Mouse (Mus musculus): ENCODE data around the gene Klra10. TPM values are rescaled to one million over a fixed set of nuclear protein-coding genes. Genes with fewer than 3 reads are reported as not detected.
"Not testable (repeated sequence)": the region's sequence is repeated elsewhere in the genome, so short reads cannot be mapped to it uniquely, and the experiment has no call there.

Klra10 gene
- polyA plus RNA-seq (2012; fragmentation: generic; extraction: Trizol), result not detected
- long read RNA-seq, experiment 1, result 0 reads
- long read RNA-seq, experiment 2, result 0 reads

DNA sequence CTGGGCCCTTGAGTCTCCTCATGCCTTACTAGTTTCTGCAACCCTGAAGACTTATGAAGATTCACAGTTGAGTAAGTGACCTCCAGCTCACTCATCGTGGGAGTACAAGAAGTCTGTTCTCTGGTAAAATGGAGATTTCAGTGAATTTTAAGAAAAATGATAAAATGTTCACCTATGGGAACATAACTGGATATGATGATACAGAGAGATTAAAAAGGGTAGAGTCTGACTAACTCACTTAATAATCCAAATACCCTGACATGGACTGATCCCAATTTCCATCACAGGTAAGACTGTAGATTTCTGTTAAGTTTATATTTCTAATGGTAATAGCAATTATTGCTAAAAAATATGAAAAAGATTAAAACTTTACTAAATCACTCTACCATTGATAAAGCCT lies at the start of gene Klra10:
TSS of gene Klra10 (minus strand) at position 101 of the 400 bp plus-strand sequence.
- not testable (repeated sequence) for H3K4me3 ChIP-seq (ENCODE audit: insufficient read depth, poor library complexity, severe bottlenecking); H3K27me3 ChIP-seq (ENCODE audit: control insufficient read depth, insufficient read depth, insufficient read length); H3K79me2 ChIP-seq (ENCODE audit: control insufficient read depth, insufficient read depth); H3ac ChIP-seq (ENCODE audit: control insufficient read depth, insufficient read length, low read depth); H3K36me3 ChIP-seq (ENCODE audit: control insufficient read depth, insufficient read depth); H3K79me3 ChIP-seq (ENCODE audit: low read depth)

DNA sequence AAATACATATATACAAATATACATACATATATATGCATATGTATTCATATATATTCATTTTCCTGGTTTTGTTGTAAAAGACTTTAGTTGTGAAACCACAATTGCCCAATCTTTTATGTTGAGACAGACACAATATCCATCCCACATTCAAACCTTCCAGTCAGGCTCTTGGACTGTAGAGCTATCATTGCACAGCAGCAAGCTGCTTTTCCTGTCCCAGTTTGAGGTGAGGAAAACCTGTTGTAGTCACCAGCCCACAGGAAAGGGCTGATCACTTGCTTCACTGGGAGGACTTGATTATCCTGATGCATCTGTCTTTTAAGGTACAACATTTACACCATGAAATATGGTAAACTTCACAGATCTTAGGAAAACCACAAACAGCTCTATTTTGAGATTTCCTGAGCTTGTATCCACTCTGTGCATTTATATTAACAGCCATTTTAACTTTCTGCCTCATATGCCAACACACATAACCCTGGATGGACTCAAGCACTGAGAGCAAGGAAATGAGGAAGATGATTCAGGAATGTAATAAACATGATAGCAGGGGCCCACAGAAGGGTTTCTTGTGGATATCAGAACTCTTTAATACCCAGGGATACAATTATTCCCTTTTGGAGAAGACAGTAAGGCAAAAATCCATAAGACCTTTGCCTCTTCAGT lies 6.4 kb upstream of the Klra10 start:
- TF ChIP-seq MYOG (IDR thresholded peaks at IDR 0.05; ENCODE audit: control insufficient read depth, extremely low read depth, insufficient read length) (no peak), MAX (IDR thresholded peaks at IDR 0.05) (no peak), FOSL1 (IDR thresholded peaks at IDR 0.05; ENCODE audit: insufficient read depth, low read length, poor library complexity, severe bottlenecking) (no peak), CEBPB (IDR thresholded peaks at IDR 0.05; ENCODE audit: low read depth) (no peak), USF1 (IDR thresholded peaks at IDR 0.05; ENCODE audit: low read depth) (no peak), CTCF (IDR thresholded peaks at IDR 0.05; ENCODE audit: control insufficient read depth, insufficient read depth, insufficient read length) (no peak), MYOD1 (IDR thresholded peaks at IDR 0.05; ENCODE audit: control insufficient read depth, insufficient read length, low read depth) (no peak)
- Histone ChIP-seq H3K4me3 (ENCODE audit: insufficient read depth, poor library complexity, severe bottlenecking) (no peak overlapping the region), H3K36me3 (ENCODE audit: control insufficient read depth, insufficient read depth) (no peaks in the 10 kb centered on the region), H3ac (ENCODE audit: control insufficient read depth, insufficient read length, low read depth) (no peak overlapping the region), H3K79me2 (ENCODE audit: control insufficient read depth, insufficient read depth) (no peaks in the 10 kb centered on the region), H3K27me3 (ENCODE audit: control insufficient read depth, insufficient read depth, insufficient read length) (no peaks in the 10 kb centered on the region), H3K79me3 (ENCODE audit: low read depth) (no peaks in the 10 kb centered on the region)

- no peaks in the 10 kb centered on the region for H3K79me2 ChIP-seq (ENCODE audit: control insufficient read depth, insufficient read depth)
- TF ChIP-seq CEBPB (IDR thresholded peaks at IDR 0.05; ENCODE audit: low read depth) (no peak), USF1 (IDR thresholded peaks at IDR 0.05; ENCODE audit: low read depth) (no peak), FOSL1 (IDR thresholded peaks at IDR 0.05; ENCODE audit: insufficient read depth, low read length, poor library complexity, severe bottlenecking) (no peak)
- no peaks in the 10 kb centered on the region for H3K27me3 ChIP-seq (ENCODE audit: control insufficient read depth, insufficient read depth, insufficient read length)
- no peak overlapping the region for H3K4me3 ChIP-seq (ENCODE audit: insufficient read depth, poor library complexity, severe bottlenecking)
- H3ac ChIP-seq (ENCODE audit: control insufficient read depth, insufficient read length, low read depth), result no peak overlapping the region
- H3K79me3 ChIP-seq (ENCODE audit: low read depth), result no peaks in the 10 kb centered on the region
- no peaks in the 10 kb centered on the region for H3K36me3 ChIP-seq (ENCODE audit: control insufficient read depth, insufficient read depth)
Observed at GRCm38 (mm10) chr6:130255326-130255725, 26.4 kb downstream of the Klra10 start.

DNA sequence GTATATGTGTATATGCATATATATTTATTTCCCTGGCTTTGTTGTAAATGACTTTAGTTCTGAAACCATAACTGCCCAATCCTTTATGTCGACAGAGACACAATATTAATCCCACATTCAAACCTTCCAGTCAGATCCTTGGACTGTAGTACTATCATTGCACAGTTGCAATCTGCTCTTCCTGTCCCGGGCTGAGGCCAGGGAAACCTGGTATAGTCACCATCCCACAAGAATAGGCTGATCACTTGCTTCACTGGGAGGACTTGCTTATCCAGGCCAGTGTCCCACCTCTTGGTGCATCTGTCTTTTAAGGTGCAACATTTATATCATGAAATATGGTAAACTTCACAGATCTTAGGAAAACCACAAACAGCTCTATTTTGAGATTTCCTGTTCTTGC lies 44.2 kb downstream of the Klra10 start:
- Histone ChIP-seq H3K36me3 (ENCODE audit: control insufficient read depth, insufficient read depth) (no peaks in the 10 kb centered on the region), H3K4me3 (ENCODE audit: insufficient read depth, poor library complexity, severe bottlenecking) (no peak overlapping the region)
- no peak for TF ChIP-seq CTCF (IDR thresholded peaks at IDR 0.05; ENCODE audit: control insufficient read depth, insufficient read depth, insufficient read length)
- no peak for TF ChIP-seq MYOG (IDR thresholded peaks at IDR 0.05; ENCODE audit: control insufficient read depth, extremely low read depth, insufficient read length)
- no peak for TF ChIP-seq MYOD1 (IDR thresholded peaks at IDR 0.05; ENCODE audit: control insufficient read depth, insufficient read length, low read depth)
- TF ChIP-seq FOSL1 (IDR thresholded peaks at IDR 0.05; ENCODE audit: insufficient read depth, low read length, poor library complexity, severe bottlenecking), result no peak
- no peak for TF ChIP-seq MAX (IDR thresholded peaks at IDR 0.05)
- TF ChIP-seq USF1 (IDR thresholded peaks at IDR 0.05; ENCODE audit: low read depth), result no peak
- TF ChIP-seq CEBPB (IDR thresholded peaks at IDR 0.05; ENCODE audit: low read depth), result no peak

DNA sequence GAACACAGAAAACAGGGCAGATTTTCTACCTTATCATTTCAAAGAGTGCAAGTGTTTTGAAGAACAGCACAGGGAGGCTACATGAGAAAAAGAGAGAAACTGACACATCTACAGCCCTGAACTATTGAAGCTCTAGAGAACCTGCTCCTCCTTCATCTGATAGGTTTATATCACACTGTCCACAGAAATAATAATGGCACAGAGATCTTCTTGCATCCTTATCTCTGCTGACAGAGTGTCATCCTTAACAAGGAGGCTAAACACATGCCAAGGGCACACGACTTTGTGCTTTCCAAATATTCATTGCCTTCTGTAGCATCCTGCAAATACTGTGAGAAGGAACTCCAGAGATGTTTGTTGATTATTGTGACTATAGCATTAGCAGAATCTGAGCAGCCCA lies 45.1 kb downstream of the Klra10 start:
- TF ChIP-seq MYOG (IDR thresholded peaks at IDR 0.05; ENCODE audit: control insufficient read depth, extremely low read depth, insufficient read length) (no peak), USF1 (IDR thresholded peaks at IDR 0.05; ENCODE audit: low read depth) (no peak), FOSL1 (IDR thresholded peaks at IDR 0.05; ENCODE audit: insufficient read depth, low read length, poor library complexity, severe bottlenecking) (no peak), CEBPB (IDR thresholded peaks at IDR 0.05; ENCODE audit: low read depth) (no peak), CTCF (IDR thresholded peaks at IDR 0.05; ENCODE audit: control insufficient read depth, insufficient read depth, insufficient read length) (no peak), MAX (IDR thresholded peaks at IDR 0.05) (no peak), MYOD1 (IDR thresholded peaks at IDR 0.05; ENCODE audit: control insufficient read depth, insufficient read length, low read depth) (no peak)
- H3K79me3 ChIP-seq (ENCODE audit: low read depth), result no peaks in the 10 kb centered on the region
- H3K79me2 ChIP-seq (ENCODE audit: control insufficient read depth, insufficient read depth), result no peaks in the 10 kb centered on the region
- no peak overlapping the region for H3K4me3 ChIP-seq (ENCODE audit: insufficient read depth, poor library complexity, severe bottlenecking)
- H3K27me3 ChIP-seq (ENCODE audit: control insufficient read depth, insufficient read depth, insufficient read length), result no peaks in the 10 kb centered on the region
- H3ac ChIP-seq (ENCODE audit: control insufficient read depth, insufficient read length, low read depth), result no peak overlapping the region
- H3K36me3 ChIP-seq (ENCODE audit: control insufficient read depth, insufficient read depth), result no peaks in the 10 kb centered on the region

More for the DNA sequence above, 44.2 kb downstream of the Klra10 start:
- H3K27me3 ChIP-seq (ENCODE audit: control insufficient read depth, insufficient read depth, insufficient read length), result no peaks in the 10 kb centered on the region
- no peaks in the 10 kb centered on the region for H3K79me3 ChIP-seq (ENCODE audit: low read depth)
- no peak overlapping the region for H3ac ChIP-seq (ENCODE audit: control insufficient read depth, insufficient read length, low read depth)
- H3K79me2 ChIP-seq (ENCODE audit: control insufficient read depth, insufficient read depth), result no peaks in the 10 kb centered on the region

DNA sequence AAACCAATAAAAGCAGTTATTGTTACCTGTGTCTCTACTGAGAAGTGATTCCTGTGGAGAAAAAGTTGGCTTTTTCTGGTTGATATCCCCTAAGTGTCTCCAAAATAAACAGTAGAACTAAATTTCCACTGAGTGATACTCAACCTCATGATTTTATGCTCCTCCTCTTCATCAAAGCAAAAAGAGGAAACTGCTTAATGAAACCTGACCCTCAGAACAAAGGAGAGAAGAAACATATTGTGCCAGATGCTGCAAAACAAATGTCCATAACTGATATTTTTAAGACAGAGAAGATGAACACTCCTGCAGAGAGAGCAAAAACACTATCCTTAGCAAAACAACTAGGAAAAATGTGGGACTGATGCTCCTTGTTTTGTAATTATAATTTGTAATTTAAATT lies 48.5 kb downstream of the Klra10 start, which contains the start of gene Klra7:
TSS of gene Klra7 (minus strand) at position 101 of the 400 bp plus-strand sequence.
- Histone ChIP-seq H3K4me3 (ENCODE audit: insufficient read depth, poor library complexity, severe bottlenecking) (no peak within 1 kb of the TSS), H3K36me3 (ENCODE audit: control insufficient read depth, insufficient read depth) (no peaks in the 10 kb centered on the region), H3ac (ENCODE audit: control insufficient read depth, insufficient read length, low read depth) (no peak within 1 kb of the TSS), H3K27me3 (ENCODE audit: control insufficient read depth, insufficient read depth, insufficient read length) (no peaks in the 10 kb centered on the region), H3K79me2 (ENCODE audit: control insufficient read depth, insufficient read depth) (no peaks in the 10 kb centered on the region), H3K79me3 (ENCODE audit: low read depth) (no peaks in the 10 kb centered on the region)
- TF ChIP-seq MYOG (IDR thresholded peaks at IDR 0.05; ENCODE audit: control insufficient read depth, extremely low read depth, insufficient read length) (no peak), CEBPB (IDR thresholded peaks at IDR 0.05; ENCODE audit: low read depth) (no peak), FOSL1 (IDR thresholded peaks at IDR 0.05; ENCODE audit: insufficient read depth, low read length, poor library complexity, severe bottlenecking) (no peak), CTCF (IDR thresholded peaks at IDR 0.05; ENCODE audit: control insufficient read depth, insufficient read depth, insufficient read length) (no peak), MYOD1 (IDR thresholded peaks at IDR 0.05; ENCODE audit: control insufficient read depth, insufficient read length, low read depth) (no peak), USF1 (IDR thresholded peaks at IDR 0.05; ENCODE audit: low read depth) (no peak), MAX (IDR thresholded peaks at IDR 0.05) (no peak)

Other genes with a start within 250 kb of the Klra10 start
- not detected for gene Klra4, start 214.7 kb downstream of the Klra10 start, polyA plus RNA-seq (2012; fragmentation: generic; extraction: Trizol)
- gene Klra8, start 152.0 kb downstream of the Klra10 start, polyA plus RNA-seq (2012; fragmentation: generic; extraction: Trizol), result not detected
- not detected for gene Klra9, start 88.8 kb downstream of the Klra10 start, polyA plus RNA-seq (2012; fragmentation: generic; extraction: Trizol)
- not detected for gene Klra7, start 48.6 kb downstream of the Klra10 start, polyA plus RNA-seq (2012; fragmentation: generic; extraction: Trizol)
- not detected for gene Klra3, start 55.6 kb upstream of the Klra10 start, polyA plus RNA-seq (2012; fragmentation: generic; extraction: Trizol)
- not detected for gene Klra1, start 104.9 kb upstream of the Klra10 start, polyA plus RNA-seq (2012; fragmentation: generic; extraction: Trizol)